Mouse (Mus musculus) ES-E14 (cell line): ENCODE measurements around the gene Hyal1. TPM values are rescaled to one million over a fixed set of nuclear protein-coding genes. Genes with fewer than 3 reads are reported as not detected.
A peak's percentile ranks its signal among the peaks of the same experiment; 100 is the strongest.

ENCODE experiments used
- DNase-seq: peaks from one replicate; pipeline ENCODE4 v3.0.0-alpha.2; 2013; ENCODE audit warnings: low read depth, low spot score
- H3K27ac ChIP-seq: 2 replicates; pipeline ENCODE4 v1.5.1; 2012; ENCODE audit warnings: low read depth, mild to moderate bottlenecking, low read length, moderate library complexity, mixed read lengths; ENCODE audit not compliant: poor library complexity, insufficient read depth, severe bottlenecking
- H3K36me3 ChIP-seq: 2 replicates; pipeline ENCODE4 v1.6.1; 2012; ENCODE audit warnings: mild to moderate bottlenecking, low read length, moderate library complexity, mixed read lengths; ENCODE audit not compliant: control insufficient read depth, poor library complexity, insufficient read depth, severe bottlenecking
- H3K4me1 ChIP-seq, 2 experiments: fragments of 150-350 bp in 1 of 2; sonication (generic) in 1 of 2; 2 replicates each; pipeline ENCODE4 v1.6.1; 2012; ENCODE audit warnings: low read length in 2 of 2, mild to moderate bottlenecking in 1 of 2, mixed read lengths in 1 of 2; ENCODE audit not compliant: control insufficient read depth in 2 of 2, insufficient read depth in 2 of 2, poor library complexity in 1 of 2
- H3K4me3 ChIP-seq, 2 experiments: fragments of 150-350 bp in 1 of 2; sonication (generic) in 1 of 2; 2 replicates each; pipeline ENCODE4 v1.5.1; 2012; ENCODE audit warnings: low read length in 2 of 2, low read depth in 1 of 2, mild to moderate bottlenecking in 1 of 2, mixed read lengths in 1 of 2; ENCODE audit not compliant: insufficient read depth in 1 of 2, poor library complexity in 1 of 2, severe bottlenecking in 1 of 2
- H3K9ac ChIP-seq: 2 replicates; pipeline ENCODE4 v1.6.1; 2012; ENCODE audit warnings: low read depth, mild to moderate bottlenecking, low read length, mixed read lengths; ENCODE audit not compliant: poor library complexity, insufficient read depth, severe bottlenecking
- H3K9me3 ChIP-seq: fragments of 150-350 bp; sonication (generic); 2 replicates; pipeline ENCODE4 v1.6.1; 2012; ENCODE audit warnings: low read depth, mild to moderate bottlenecking, low read length; ENCODE audit not compliant: control insufficient read depth, insufficient read depth
- CHD2 ChIP-seq: IDR thresholded peaks from 2 replicates; pipeline ENCODE4 v1.6.1; 2014; ENCODE audit warnings: mild to moderate bottlenecking, low read depth, low read length, inconsistent platforms
- HCFC1 ChIP-seq: IDR thresholded peaks from 2 replicates; pipeline ENCODE4 v1.6.1; 2012; ENCODE audit warnings: low read length, inconsistent platforms, borderline replicate concordance; ENCODE audit not compliant: insufficient read depth
- MAFK ChIP-seq: IDR thresholded peaks from 2 replicates; pipeline ENCODE4 v1.6.1; 2014; ENCODE audit warnings: mild to moderate bottlenecking, low read depth, low read length, inconsistent platforms; ENCODE audit not compliant: insufficient read depth
- ZC3H11A ChIP-seq: IDR thresholded peaks from 2 replicates; pipeline ENCODE4 v1.6.1; 2012; ENCODE audit warnings: low read depth, mild to moderate bottlenecking, inconsistent platforms, low read length, borderline replicate concordance
- ZNF384 ChIP-seq: IDR thresholded peaks from 2 replicates; pipeline ENCODE4 v1.6.1; 2012; ENCODE audit warnings: low read depth, low read length, inconsistent platforms
- in situ Hi-C, 2 experiments: fragments of 600-800 bp; cut with MboI; formaldehyde crosslinking; loops; one replicate each; pipeline ENCODE4 v1.15.1; 2025; ENCODE audit warnings: low sequenced_read_pairs in 2 of 2, inconsistent platforms in 1 of 2; ENCODE audit not compliant: unreplicated experiment in 2 of 2
- total RNA-seq: library from RNA; depleted of rRNA; stranded (reverse); fragments of 300-350 nt; gene quantifications from 2 replicates; pipeline ENCODE4 v1.2.3, GENCODE M21; 2012

Gene Hyal1
- total RNA-seq, 1 experiment = 11.8 TPM

- H3K4me3 ChIP-seq = no peak overlapping the region
- H3K9me3 ChIP-seq = no peaks in the 10 kb centered on the region
- peaks cover 0 to 22% of the 10 kb centered on the region in 2 experiments; a peak in 1 of 4 replicates for H3K4me1 ChIP-seq
- H3K27ac ChIP-seq = no peak overlapping the region
- peaks cover 6% of the 10 kb centered on the region; the same call in 1 of the 2 replicates for H3K36me3 ChIP-seq
- DNase-seq = no peak
- H3K9ac ChIP-seq = no peak overlapping the region
- no peak for TF ChIP-seq MAFK
- no peak for TF ChIP-seq ZNF384
- TF ChIP-seq ZC3H11A = no peak
- no peak for TF ChIP-seq CHD2
- TF ChIP-seq HCFC1 = no peak
- in situ Hi-C loops = no loop called here
Observed at GRCm38 (mm10) chr9:107547957-107548356, 28.8 kb upstream of the Hyal1 start.

GRCm38 (mm10) chr9:107548820-107549219, 27.9 kb upstream of the Hyal1 start:
- Histone ChIP-seq H3K27ac (no peak overlapping the region), H3K9ac (no peak overlapping the region), H3K9me3 (no peaks in the 10 kb centered on the region), H3K36me3 (peaks cover 6% of the 10 kb centered on the region; the same call in 1 of the 2 replicates), H3K4me1 (peaks cover 0 to 19% of the 10 kb centered on the region in 2 experiments; a peak in 1 of 4 replicates), H3K4me3 (no peak overlapping the region)
- TF ChIP-seq CHD2 (no peak), HCFC1 (no peak), MAFK (no peak), ZNF384 (no peak), ZC3H11A (no peak)
- DNase-seq = no peak
- in situ Hi-C loops = no loop called here

DNA sequence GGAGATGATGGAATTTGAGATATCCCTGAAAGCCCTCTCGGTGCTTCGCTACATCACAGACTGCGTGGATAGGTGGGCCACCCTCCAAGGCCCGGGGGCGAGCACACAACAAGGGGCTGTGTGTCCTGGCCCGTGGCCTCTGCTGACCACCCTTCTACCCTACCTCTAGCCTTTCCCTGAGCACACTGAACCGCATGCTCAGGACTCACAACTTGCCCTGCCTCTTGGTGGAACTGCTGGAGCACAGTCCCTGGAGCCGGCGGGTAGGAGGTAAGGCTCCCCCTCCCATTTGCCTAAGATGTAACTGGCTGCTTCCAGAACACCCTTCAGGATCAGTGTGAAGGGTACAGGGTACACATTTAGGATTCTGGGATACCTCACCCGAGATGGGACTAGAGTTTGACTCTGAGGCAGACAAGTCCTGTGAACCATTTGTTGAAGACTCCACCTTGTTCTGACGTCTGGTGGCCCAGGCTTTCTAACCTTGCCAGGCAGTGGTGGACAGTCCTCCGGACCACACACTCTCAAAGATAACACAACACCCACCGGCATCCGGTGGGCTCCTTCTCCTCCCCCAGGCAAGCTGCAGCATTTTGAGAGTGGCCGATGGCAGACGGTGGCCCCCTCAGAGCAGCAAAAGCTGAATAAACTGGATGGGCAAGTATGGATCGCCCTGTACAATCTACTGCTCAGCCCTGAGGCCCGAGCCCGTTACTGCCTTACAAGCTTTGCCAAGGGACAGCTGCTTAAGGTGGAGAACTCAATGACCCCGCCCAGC, 27.2 kb upstream of the Hyal1 start:
- TF ChIP-seq ZNF384 (no peak), CHD2 (no peak), ZC3H11A (no peak), MAFK (no peak), HCFC1 (no peak)

DNA sequence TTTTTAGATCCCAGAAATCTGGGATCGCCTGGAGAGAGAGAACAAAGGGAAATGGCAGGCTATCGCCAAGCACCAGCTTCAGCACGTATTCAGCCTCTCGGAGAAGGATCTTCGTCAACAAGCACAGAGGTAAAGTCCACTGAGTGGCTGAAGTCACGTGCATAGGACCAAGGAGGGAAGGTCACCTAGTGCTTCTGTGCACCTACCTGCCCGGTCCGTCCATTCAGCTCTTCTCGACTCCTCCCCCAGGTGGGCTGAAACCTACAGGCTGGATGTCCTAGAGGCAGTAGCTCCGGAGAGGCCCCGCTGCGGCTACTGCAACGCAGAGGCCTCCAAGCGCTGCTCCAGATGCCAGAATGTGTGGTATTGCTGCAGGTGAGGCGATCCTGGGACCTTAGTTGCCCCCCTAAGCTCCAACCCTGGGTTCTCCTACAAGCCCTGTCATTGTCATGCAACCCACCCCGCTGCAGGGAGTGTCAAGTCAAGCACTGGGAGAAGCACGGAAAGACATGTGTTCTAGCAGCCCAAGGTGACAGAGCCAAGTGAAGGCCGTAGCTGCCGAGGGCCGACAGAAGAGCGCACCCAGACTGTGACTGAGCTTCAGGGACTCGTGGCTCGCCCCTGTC, 26.1 kb upstream of the Hyal1 start:
- Histone ChIP-seq H3K4me1 (peaks cover 0 to 18% of the 10 kb centered on the region in 2 experiments; a peak in 1 of 4 replicates), H3K36me3 (no peaks in the 10 kb centered on the region), H3K4me3 (peak overlapping the region in 1 of 2 experiments; percentile 61; a peak in 2 of 4 replicates), H3K9ac (no peak overlapping the region), H3K9me3 (no peaks in the 10 kb centered on the region), H3K27ac (no peak overlapping the region)
- in situ Hi-C loops = no loop called here
- TF ChIP-seq ZNF384 (no peak), ZC3H11A (no peak), CHD2 (no peak), MAFK (no peak), HCFC1 (no peak)
- no peak for DNase-seq

More for the DNA sequence above, 27.2 kb upstream of the Hyal1 start:
- in situ Hi-C loops = no loop called here
- no peak overlapping the region for H3K9ac ChIP-seq
- no peak overlapping the region for H3K27ac ChIP-seq
- no peak for DNase-seq
- no peaks in the 10 kb centered on the region for H3K9me3 ChIP-seq
- peaks cover 2% of the 10 kb centered on the region; the same call in 1 of the 2 replicates for H3K36me3 ChIP-seq
- peaks cover 0 to 18% of the 10 kb centered on the region in 2 experiments; a peak in 1 of 4 replicates for H3K4me1 ChIP-seq
- no peak overlapping the region for H3K4me3 ChIP-seq
